Mouse (Mus musculus) T-helper 17 cell (primary cell): Measurements from ENCODE around the gene Plekha6.

Experiments
- in situ Hi-C, 2 experiments: fragments of 300-600 bp; cut with MboI, MseI; formaldehyde crosslinking; loops; 1 replicate in 1 of 2; 2 replicates in 1 of 2; pipeline ENCODE4 v1.15.1; 2025; ENCODE audit warnings: high pct_unique_total_duplicates in 2 of 2

Gene Plekha6

DNA sequence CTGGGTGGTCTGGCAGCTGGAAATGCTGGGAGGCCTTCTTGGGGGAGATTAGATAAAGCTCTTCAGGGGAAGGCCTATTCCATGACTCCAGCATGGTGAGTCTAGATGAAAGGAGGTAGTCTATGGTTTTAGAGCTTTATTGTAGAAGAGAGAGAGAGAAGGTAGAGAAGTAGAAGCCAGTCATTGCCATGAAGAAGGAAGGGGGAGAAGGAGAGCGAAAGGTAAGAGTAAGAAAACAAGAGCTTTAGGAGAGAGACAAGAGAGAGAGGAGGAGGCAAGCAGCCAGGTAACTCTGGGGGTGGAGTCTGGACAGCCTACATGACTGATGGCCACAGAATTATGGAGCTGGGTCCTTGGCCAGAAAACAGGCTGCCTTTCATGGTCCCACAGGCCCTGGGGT lies 186.2 kb downstream of the Plekha6 start, which contains the start of gene Ren1:
Gene Ren1 (plus strand): TSS at position 301 of the 400 bp plus-strand sequence.
- in situ Hi-C loops: loop anchor here in 1 of 2 experiments (10.0 kb wide), 1 partner anchor 175 kb away; no protein-coding TSS in a partner anchor

DNA sequence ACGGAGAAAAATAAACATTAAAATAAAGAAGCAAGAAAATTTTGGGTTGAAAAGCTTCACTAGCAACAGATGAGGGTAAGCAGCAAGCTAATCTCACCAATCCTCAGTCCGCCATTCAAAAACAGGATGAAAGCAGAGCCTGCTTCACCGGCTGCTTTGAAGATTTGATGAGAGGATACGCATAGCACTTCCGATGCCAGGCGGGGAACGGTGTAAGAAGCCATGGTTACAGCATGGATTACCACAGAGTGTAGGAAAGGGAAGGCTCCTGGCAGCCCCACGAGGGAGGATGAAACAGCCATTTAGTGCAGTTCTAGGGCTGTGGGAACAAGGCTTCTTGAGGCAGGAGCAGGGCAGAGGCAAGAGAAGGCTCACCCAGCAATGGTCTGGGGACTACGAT lies 187.8 kb downstream of the Plekha6 start:
- in situ Hi-C loops: loop anchor here in 1 of 2 experiments (10.0 kb wide), 1 partner anchor 177 kb away; no protein-coding TSS in a partner anchor
